Comparison of ENCODE assay signal across 8 mouse cellular contexts in genomic region chr2:174291662-174292030, GRCm38 (mm10). TPM values are rescaled to one million over a fixed set of nuclear protein-coding genes. Genes with fewer than 3 reads are reported as not detected.
DNase-seq lines count a peak whose midpoint lies in the region; ATAC-seq lines count a peak whose summit lies in the region.

No protein-coding gene starts in this region.

- peaks cover 23% of the 10 kb centered on the region for H3K27me3 ChIP-seq in lung, embryonic 15.5 days
- peaks cover 26% of the 10 kb centered on the region for H3K27me3 ChIP-seq in forebrain, embryonic 13.5 days
- peaks cover 4% of the 10 kb centered on the region; the same call in 1 of the 2 replicates for H3K27me3 ChIP-seq in intestine, embryonic 16.5 days (replicated peaks; ENCODE audit: control insufficient read depth, insufficient read depth, low read length)
- peaks cover 14% of the 10 kb centered on the region for H3K27me3 ChIP-seq in neural tube, embryonic 12.5 days (replicated peaks)

- peak overlapping the region; percentile 57 for H3K4me2 ChIP-seq in lung, embryonic 15.5 days
- peak overlapping the region; percentile 73 for H3K4me2 ChIP-seq in forebrain, embryonic 13.5 days
- H3K4me2 ChIP-seq in intestine, embryonic 16.5 days (ENCODE audit: low read depth, low read length), result peak overlapping the region; percentile 32; the same call in 1 of the 2 replicates
- H3K4me2 ChIP-seq in neural tube, embryonic 12.5 days (replicated peaks), result peak overlapping the region; percentile 66

- H3K27ac ChIP-seq in lung, embryonic 15.5 days, result no peak overlapping the region
- peak overlapping the region; percentile 25; the same call in 1 of the 2 replicates for H3K27ac ChIP-seq in forebrain, embryonic 13.5 days
- H3K27ac ChIP-seq in intestine, embryonic 16.5 days (ENCODE audit: low read length), result no peak overlapping the region
- no peak overlapping the region for H3K27ac ChIP-seq in neural tube, embryonic 12.5 days

- H3K36me3 ChIP-seq in lung, embryonic 15.5 days, result peaks cover 28% of the 10 kb centered on the region
- H3K36me3 ChIP-seq in forebrain, embryonic 13.5 days (ENCODE audit: poor library complexity, severe bottlenecking), result peaks cover 21% of the 10 kb centered on the region
- H3K36me3 ChIP-seq in intestine, embryonic 16.5 days (ENCODE audit: control insufficient read depth, insufficient read depth, low read length), result peaks cover 3% of the 10 kb centered on the region
- H3K36me3 ChIP-seq in neural tube, embryonic 12.5 days, result peaks cover 13% of the 10 kb centered on the region

- peaks cover 15% of the 10 kb centered on the region for H3K9me3 ChIP-seq in lung, embryonic 15.5 days
- peaks cover 23% of the 10 kb centered on the region for H3K9me3 ChIP-seq in forebrain, embryonic 13.5 days (replicated peaks)
- peaks cover 14% of the 10 kb centered on the region for H3K9me3 ChIP-seq in intestine, embryonic 16.5 days (ENCODE audit: control insufficient read depth, low read length)
- peaks cover 26% of the 10 kb centered on the region for H3K9me3 ChIP-seq in neural tube, embryonic 12.5 days

- WGBS in lung, embryonic 15.5 days, result 42% methylated on average over 2 of the region's 2 CpGs
- 10% methylated on average over 2 of the region's 2 CpGs for WGBS in forebrain, embryonic 13.5 days
- 41% methylated on average over 2 of the region's 2 CpGs for WGBS in intestine, embryonic 16.5 days
- 41% methylated on average over 2 of the region's 2 CpGs for WGBS in neural tube, embryonic 12.5 days

- H3K4me1 ChIP-seq in lung, embryonic 15.5 days, result peaks cover 13% of the 10 kb centered on the region; the same call in 1 of the 2 replicates
- peaks cover 56% of the 10 kb centered on the region for H3K4me1 ChIP-seq in forebrain, embryonic 13.5 days
- H3K4me1 ChIP-seq in intestine, embryonic 16.5 days (ENCODE audit: control insufficient read depth, insufficient read depth, low read length), result peaks cover 8% of the 10 kb centered on the region
- H3K4me1 ChIP-seq in neural tube, embryonic 12.5 days, result peaks cover 27% of the 10 kb centered on the region

- DNase-seq in lung, adult 18-20 months, result no peak
- no peak for DNase-seq in left cerebral cortex, postnatal 14 days (ENCODE audit: low spot score in 2 of 2)
- DNase-seq in gastrocnemius, postnatal 10 days, result no peak

- no peak overlapping the region for H3K9ac ChIP-seq in lung, embryonic 15.5 days
- H3K9ac ChIP-seq in forebrain, embryonic 13.5 days, result peak overlapping the region; percentile 57
- no peak overlapping the region for H3K9ac ChIP-seq in intestine, embryonic 16.5 days (ENCODE audit: low read depth, low read length)
- peak overlapping the region; percentile 56; the same call in 1 of the 2 replicates for H3K9ac ChIP-seq in neural tube, embryonic 12.5 days

- no peak for ATAC-seq in lung, embryonic 15.5 days (ENCODE audit: borderline replicate concordance, extremely low read depth, low FRiP score, low TSS enrichment)
- ATAC-seq in forebrain, embryonic 13.5 days, result no peak
- ATAC-seq in intestine, embryonic 16.5 days, result no peak
- no peak for ATAC-seq in neural tube, embryonic 12.5 days (ENCODE audit: low FRiP score, low read depth)
- no peak for ATAC-seq in cerebellum, adult (ENCODE audit: insufficient number of reproducible peaks, low FRiP score, low TSS enrichment)

- intact Hi-C loops in left cerebral cortex, postnatal 14 days (cut with DNase I), result loop anchor here (10.0 kb wide), 1 partner anchor 1107 kb away; no protein-coding TSS in a partner anchor

- H3K4me3 ChIP-seq in lung, embryonic 15.5 days, result no peak overlapping the region
- peak overlapping the region; percentile 40 for H3K4me3 ChIP-seq in forebrain, embryonic 13.5 days
- no peak overlapping the region for H3K4me3 ChIP-seq in intestine, embryonic 16.5 days (ENCODE audit: low read length)
- peak overlapping the region; percentile 36 for H3K4me3 ChIP-seq in neural tube, embryonic 12.5 days

RNA-seq across cellular contexts. Expression of gene Gnas, which starts 7.5 kb away (rescaled TPM):
- 2,028 and 2,095 TPM in 2 replicates for polyA plus RNA-seq in lung, embryonic 15.5 days (2015; fragmentation: Nextera tagmentation; extraction: Ambion mirVana)
- 976 and 1,086 TPM in 2 replicates for polyA plus RNA-seq in forebrain, embryonic 13.5 days (2015; fragmentation: Nextera tagmentation; extraction: Ambion mirVana)
- polyA plus RNA-seq in intestine, embryonic 16.5 days (2015; fragmentation: Nextera tagmentation; extraction: Ambion mirVana), result 402 and 775 TPM in 2 replicates
- 1,608 and 1,653 TPM in 2 replicates for polyA plus RNA-seq in neural tube, embryonic 12.5 days (2016; fragmentation: Nextera tagmentation; extraction: Ambion mirVana)
- total RNA-seq in left cerebral cortex, postnatal 14 days (2021), result 1,000 to 10,000 TPM; 1,818 to 2,021 TPM
- 1,000 to 10,000 TPM; 2,149 to 2,299 TPM for total RNA-seq in gastrocnemius, postnatal 10 days (2021)

RNA-seq across cellular contexts. Expression of gene Gm20721, which starts 54.9 kb away (rescaled TPM):
- polyA plus RNA-seq in lung, embryonic 15.5 days (2015; fragmentation: Nextera tagmentation; extraction: Ambion mirVana), result 25.3 and 26.4 TPM in 2 replicates
- 9.4 TPM in 2 replicates for polyA plus RNA-seq in forebrain, embryonic 13.5 days (2015; fragmentation: Nextera tagmentation; extraction: Ambion mirVana)
- polyA plus RNA-seq in intestine, embryonic 16.5 days (2015; fragmentation: Nextera tagmentation; extraction: Ambion mirVana), result 37.0 and 98.1 TPM in 2 replicates
- 11.6 and 20.7 TPM in 2 replicates for polyA plus RNA-seq in neural tube, embryonic 12.5 days (2016; fragmentation: Nextera tagmentation; extraction: Ambion mirVana)
- total RNA-seq in left cerebral cortex, postnatal 14 days (2021), result 1 to 10 TPM; 2.3 to 2.7 TPM
- total RNA-seq in gastrocnemius, postnatal 10 days (2021), result 1 to 10 TPM; 3.5 to 4.2 TPM

Comparison
In these comparisons a context has a peak if more than half of its experiments do, and no peak if none do; other contexts are left out.
1. H3K4me3 ChIP-seq: peak in forebrain, embryonic 13.5 days (single experiment) and neural tube, embryonic 12.5 days (single experiment); none in lung, embryonic 15.5 days (single experiment) and intestine, embryonic 16.5 days (single experiment).
2. H3K9ac ChIP-seq: peak in forebrain, embryonic 13.5 days (single experiment) and neural tube, embryonic 12.5 days (single experiment); none in lung, embryonic 15.5 days (single experiment) and intestine, embryonic 16.5 days (single experiment).
3. Peak in every context shown above with its lines, with median percentiles within 50 percentile points of each other: H3K4me2 ChIP-seq.